Mouse (Mus musculus) CD4-positive, CD25-positive, alpha-beta regulatory T cell (primary cell): ENCODE data around the gene Twnk. TPM values are rescaled to one million over a fixed set of nuclear protein-coding genes. Genes with fewer than 3 reads are reported as not detected.

ENCODE experiments used
- polyA plus RNA-seq: library from polyadenylated mRNA; unstranded; fragments of 100-300 nt; shearing (Covaris generic); gene quantifications from one replicate; pipeline ENCODE4 v1.2.1, GENCODE M21; 2017

Gene Twnk
- 16.1 TPM for polyA plus RNA-seq

DNA sequence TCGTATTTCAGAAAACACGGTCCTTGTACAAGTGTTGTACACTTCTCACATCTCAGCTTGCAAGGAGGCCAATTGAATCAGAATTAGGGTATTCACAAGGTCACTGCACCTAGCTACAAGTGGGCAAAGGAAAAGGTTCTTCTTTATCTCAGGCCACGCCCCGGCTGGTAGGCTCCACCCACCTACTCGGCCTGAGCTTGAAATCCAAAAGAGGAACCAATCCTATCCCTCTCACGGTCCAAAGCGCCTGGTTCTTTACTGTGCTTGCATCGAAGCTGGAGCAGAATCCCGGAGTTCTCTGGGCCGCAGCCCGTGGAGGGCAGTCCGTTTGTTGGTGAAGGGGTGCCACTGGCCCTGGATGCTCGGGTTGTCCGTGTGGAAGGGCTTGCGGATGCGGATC is at the start of gene Twnk:
Twnk (plus strand) TSS at position 220 of the 400 bp plus-strand sequence.

DNA sequence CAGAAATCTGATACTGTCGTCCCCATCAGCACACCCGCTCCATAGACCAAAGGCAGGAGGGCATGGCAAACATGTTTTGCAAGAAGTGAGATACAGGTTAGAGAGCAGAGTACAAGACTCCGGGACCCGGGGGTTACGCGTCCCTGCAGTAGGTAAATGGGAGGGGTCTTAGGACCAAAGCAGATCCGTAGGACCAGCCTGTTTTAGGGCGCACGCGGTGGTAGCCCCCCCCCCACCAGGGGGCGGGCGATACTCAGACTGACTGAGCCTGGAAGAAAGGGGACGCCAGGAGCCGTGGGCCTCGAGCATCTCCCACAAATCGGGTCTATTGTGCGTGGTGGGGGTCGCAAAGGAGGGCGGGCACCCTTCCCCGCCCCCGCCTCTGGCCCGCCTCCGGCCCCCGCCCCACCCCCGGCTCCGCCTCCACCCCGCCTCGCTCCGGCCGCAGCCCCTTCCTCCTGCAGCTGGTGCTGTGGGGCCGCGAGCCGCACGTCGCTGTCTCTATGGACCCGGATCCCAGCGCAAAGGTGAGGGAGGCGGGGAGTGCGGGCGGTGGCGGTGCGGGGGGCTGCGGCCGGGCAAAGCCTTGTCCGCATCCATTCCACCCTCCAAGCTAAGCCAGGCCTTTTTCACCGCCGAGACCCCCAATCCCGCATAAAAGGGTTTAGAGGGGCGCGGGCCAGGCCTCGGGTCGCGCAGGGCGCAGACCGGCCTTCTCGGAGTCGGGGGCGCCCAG is 16.5 kb upstream of the Twnk start, which contains the start of gene Sema4g:
Sema4g (plus strand) TSS at position 271 of the 736 bp plus-strand sequence.

GRCm38 (mm10) chr19:45005957-45006712 is 672 bp downstream of the Twnk start, which contains the start of gene Mrpl43:
Mrpl43 (minus strand) TSS chr19:45006442.

GRCm38 (mm10) chr19:45014335-45014971 is 9.0 kb downstream of the Twnk start, which contains the start of gene Lzts2:
Lzts2 (plus strand) TSS chr19:45014414.

GRCm38 (mm10) chr19:45045651-45046050 is 40.2 kb downstream of the Twnk start, which contains the start of gene Pdzd7:
Pdzd7 (minus strand) TSS chr19:45045717.

DNA sequence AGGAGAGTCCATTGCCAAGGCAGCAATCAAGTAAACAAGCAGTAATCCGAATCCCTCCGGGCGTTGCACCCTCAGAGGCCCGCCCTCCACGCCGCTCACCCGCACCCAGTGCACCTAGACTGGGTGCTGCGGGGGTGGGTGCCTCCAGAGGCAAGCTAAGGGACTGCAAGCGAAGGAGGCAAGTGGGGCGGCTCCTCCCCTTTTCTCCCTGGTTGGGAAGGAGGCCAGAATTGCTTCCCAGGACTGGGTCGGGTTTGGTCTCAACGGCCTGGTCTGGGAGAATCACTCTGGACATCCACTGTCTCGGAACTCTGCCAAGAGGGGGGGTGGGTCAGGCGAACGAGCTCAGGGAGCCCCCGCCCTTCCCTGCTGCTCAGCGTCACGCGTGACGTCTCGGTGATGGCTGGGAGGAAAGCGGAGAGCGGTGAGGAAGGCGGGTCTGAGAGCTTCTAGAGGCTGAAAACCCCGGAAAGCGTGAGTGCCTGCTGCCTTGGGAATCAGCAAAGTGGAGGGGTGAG is 42.0 kb downstream of the Twnk start, which contains the start of gene Sfxn3:
Sfxn3 (plus strand) TSS at position 87 of the 518 bp plus-strand sequence.

Other genes starting within 250 kb of the Twnk start
- not detected for gene Pax2, start 249.6 kb upstream of the Twnk start, polyA plus RNA-seq
- 40.5 TPM for gene Slf2, start 74.5 kb upstream of the Twnk start, polyA plus RNA-seq
- gene Sema4g, start 16.6 kb upstream of the Twnk start, polyA plus RNA-seq, result 0.14 TPM
- 60.7 TPM for gene Mrpl43, start 779 bp downstream of the Twnk start, polyA plus RNA-seq
- 8.6 TPM for gene Lzts2, start 8.8 kb downstream of the Twnk start, polyA plus RNA-seq
- gene Pdzd7, start 40.1 kb downstream of the Twnk start, polyA plus RNA-seq, result 0.28 TPM
- 79.9 TPM for gene Sfxn3, start 41.8 kb downstream of the Twnk start, polyA plus RNA-seq
- 0.25 TPM for gene Kazald1, start 69.6 kb downstream of the Twnk start, polyA plus RNA-seq
- not detected for gene Tlx1, start 145.0 kb downstream of the Twnk start, polyA plus RNA-seq
- not detected for gene Lbx1, start 230.1 kb downstream of the Twnk start, polyA plus RNA-seq